Mouse (Mus musculus): ENCODE measurements around the gene Esp3.
"Not testable (repeated sequence)": the region's sequence is repeated elsewhere in the genome, so short reads cannot be mapped to it uniquely, and the experiment has no call there.

DNA sequence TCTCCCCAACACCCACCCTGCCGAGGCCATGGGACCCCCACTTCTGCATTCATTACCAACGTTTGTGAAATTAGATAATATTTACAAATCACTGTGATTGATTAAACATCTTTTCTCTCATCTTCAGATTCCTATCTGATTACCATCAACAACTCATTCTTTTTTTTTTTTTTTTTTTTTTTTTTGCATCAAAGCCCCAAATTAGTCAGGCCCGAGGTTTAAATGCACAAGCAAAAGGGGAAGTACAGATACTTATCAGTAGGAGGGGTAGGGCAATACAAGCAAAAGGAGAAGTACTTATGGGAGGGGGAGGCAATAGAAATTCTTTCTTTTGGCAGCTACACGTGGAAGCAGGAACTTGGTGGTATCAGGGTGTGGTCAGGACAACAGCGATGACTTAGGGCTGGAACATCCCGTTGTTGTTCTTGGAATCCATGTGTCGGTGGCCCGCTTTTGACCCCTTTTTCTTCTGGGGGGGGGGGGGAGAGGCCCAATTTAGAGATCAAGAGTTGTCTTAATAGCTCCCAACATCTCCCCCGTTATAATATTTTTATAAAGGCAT, 30.3 kb downstream of the Esp3 start:
- TF ChIP-seq POLR2A (IDR thresholded peaks at IDR 0.05; ENCODE audit: low read depth, low read length); CTCF (IDR thresholded peaks at IDR 0.05; ENCODE audit: extremely low read depth, insufficient read length, insufficient replicate concordance, low read depth, low read length): not testable (repeated sequence)
